Mouse (Mus musculus): ENCODE data around the gene Mybl2. TPM values are rescaled to one million over a fixed set of nuclear protein-coding genes. Genes with fewer than 3 reads are reported as not detected.
A peak's percentile ranks its signal among the peaks of the same experiment; 100 is the strongest.

Mybl2 gene
- total and polyA plus RNA-seq, 2 experiments, result 0.09 to 0.31 TPM

DNA sequence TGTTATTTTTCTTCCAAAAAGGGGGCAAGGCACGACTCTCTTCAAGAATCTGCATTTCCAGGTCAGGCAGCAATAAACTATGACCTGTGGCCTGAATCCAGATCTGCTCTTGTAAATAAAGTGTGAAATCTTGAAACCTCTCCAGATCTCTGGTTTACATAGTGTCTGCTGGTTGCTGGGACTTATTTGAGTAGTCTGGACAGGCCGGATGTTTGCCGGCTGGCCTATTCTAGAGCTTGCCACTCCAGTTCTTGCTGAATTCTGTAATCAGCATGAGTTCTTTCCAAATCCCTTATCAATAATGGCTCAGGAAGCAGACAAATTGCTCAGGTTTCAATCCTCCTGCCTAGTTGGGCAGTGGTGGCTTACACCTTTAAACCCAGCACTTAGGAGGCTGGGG lies 41.3 kb downstream of the Mybl2 start:
- peaks cover 12% of the 10 kb centered on the region for H3K4me1 ChIP-seq (ENCODE audit: control insufficient read depth, insufficient read depth, low read length)
- H3K36me3 ChIP-seq (ENCODE audit: control insufficient read depth, insufficient read depth, low read length), result no peaks in the 10 kb centered on the region
- DNase-seq (ENCODE audit: extremely low read depth, low read depth, low spot score), result peak; percentile 98
- H3K27ac ChIP-seq (replicated peaks; ENCODE audit: insufficient read depth, low read depth, low read length), result 0 out of 2 replicates have a peak overlapping the region, but pooled peaks have one; percentile 39
- no peaks in the 10 kb centered on the region for H3K27me3 ChIP-seq (ENCODE audit: control insufficient read depth, insufficient read depth, low read length)
- WGBS, result 16% methylated on average over 3 of the region's 3 CpGs
- H3K4me3 ChIP-seq (ENCODE audit: insufficient read depth, low read depth, low read length), result no peak overlapping the region
- H3K9ac ChIP-seq (ENCODE audit: low read depth, low read length), result no peak overlapping the region
- H3K79me2 ChIP-seq (ENCODE audit: control insufficient read depth, insufficient read depth, low read length), result no peaks in the 10 kb centered on the region
- no peak for TF ChIP-seq CTCF (IDR thresholded peaks at IDR 0.05; ENCODE audit: low read depth, low read length)
- TF ChIP-seq POLR2A (IDR thresholded peaks at IDR 0.05; ENCODE audit: extremely low read depth, insufficient read depth, low read length), result no peak

DNA sequence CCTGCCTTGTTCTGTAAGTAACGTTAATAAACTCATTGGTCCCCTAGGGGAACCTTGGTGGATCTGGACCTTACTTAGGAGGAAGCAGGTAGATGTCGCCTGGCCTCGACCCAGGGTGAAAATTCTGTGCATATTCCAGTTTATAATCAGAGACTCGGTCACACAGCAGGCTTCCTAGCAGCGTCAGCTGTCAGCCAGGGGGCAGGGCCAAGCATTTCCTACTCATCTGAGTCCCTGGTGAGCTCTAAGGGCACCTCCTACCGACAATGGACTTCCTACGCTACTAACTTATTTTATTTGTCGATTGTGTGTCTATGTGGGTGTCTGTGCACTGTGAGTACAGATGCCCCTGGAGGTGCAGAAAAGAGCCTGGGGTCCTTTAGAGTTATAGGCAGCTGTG lies 45.4 kb downstream of the Mybl2 start:
- Histone ChIP-seq H3K27me3 (ENCODE audit: control insufficient read depth, insufficient read depth, low read length) (no peaks in the 10 kb centered on the region), H3K36me3 (ENCODE audit: control insufficient read depth, insufficient read depth, low read length) (no peaks in the 10 kb centered on the region), H3K4me1 (ENCODE audit: control insufficient read depth, insufficient read depth, low read length) (peaks cover 17% of the 10 kb centered on the region), H3K79me2 (ENCODE audit: control insufficient read depth, insufficient read depth, low read length) (no peaks in the 10 kb centered on the region), H3K9ac (ENCODE audit: low read depth, low read length) (0 out of 2 replicates have a peak overlapping the region, but pooled peaks have one; percentile 12), H3K27ac (replicated peaks; ENCODE audit: insufficient read depth, low read depth, low read length) (peak overlapping the region; percentile 38), H3K4me3 (ENCODE audit: insufficient read depth, low read depth, low read length) (no peak overlapping the region)
- WGBS, result 19% methylated on average over 8 of the region's 8 CpGs
- TF ChIP-seq CTCF (IDR thresholded peaks at IDR 0.05; ENCODE audit: low read depth, low read length) (peak; percentile 11; the same call in 1 of the 2 replicates), POLR2A (IDR thresholded peaks at IDR 0.05; ENCODE audit: extremely low read depth, insufficient read depth, low read length) (no peak)
- no peak for DNase-seq (ENCODE audit: extremely low read depth, low read depth, low spot score)

DNA sequence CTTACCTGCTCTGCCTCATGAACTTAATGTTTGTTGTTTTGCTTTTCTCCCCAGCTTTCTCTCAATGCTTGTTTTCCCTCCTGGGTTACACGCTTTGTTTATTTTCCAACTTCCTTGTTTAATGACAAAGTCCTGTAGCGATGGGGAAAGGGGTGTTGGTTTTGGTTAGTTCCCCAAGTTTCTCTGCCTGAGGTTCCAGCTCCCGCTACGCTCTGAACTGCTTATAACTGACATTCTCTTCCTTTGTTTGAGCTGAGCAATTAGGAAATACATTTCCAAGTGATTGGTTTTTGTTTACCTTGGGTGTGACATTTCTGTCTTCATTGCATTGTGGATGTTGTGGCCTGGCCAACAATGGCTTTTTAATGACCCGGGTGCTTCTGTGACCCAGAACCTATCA lies 46.1 kb downstream of the Mybl2 start:
- Histone ChIP-seq H3K27ac (replicated peaks; ENCODE audit: insufficient read depth, low read depth, low read length) (peak overlapping the region; percentile 38), H3K79me2 (ENCODE audit: control insufficient read depth, insufficient read depth, low read length) (no peaks in the 10 kb centered on the region), H3K4me1 (ENCODE audit: control insufficient read depth, insufficient read depth, low read length) (peaks cover 15% of the 10 kb centered on the region), H3K27me3 (ENCODE audit: control insufficient read depth, insufficient read depth, low read length) (no peaks in the 10 kb centered on the region), H3K36me3 (ENCODE audit: control insufficient read depth, insufficient read depth, low read length) (no peaks in the 10 kb centered on the region), H3K4me3 (ENCODE audit: insufficient read depth, low read depth, low read length) (no peak overlapping the region), H3K9ac (ENCODE audit: low read depth, low read length) (0 out of 2 replicates have a peak overlapping the region, but pooled peaks have one; percentile 12)
- 13% methylated on average over 5 of the region's 5 CpGs for WGBS
- TF ChIP-seq POLR2A (IDR thresholded peaks at IDR 0.05; ENCODE audit: extremely low read depth, insufficient read depth, low read length), result no peak
- no peak for TF ChIP-seq CTCF (IDR thresholded peaks at IDR 0.05; ENCODE audit: low read depth, low read length)
- DNase-seq (ENCODE audit: extremely low read depth, low read depth, low spot score), result peak; percentile 90

DNA sequence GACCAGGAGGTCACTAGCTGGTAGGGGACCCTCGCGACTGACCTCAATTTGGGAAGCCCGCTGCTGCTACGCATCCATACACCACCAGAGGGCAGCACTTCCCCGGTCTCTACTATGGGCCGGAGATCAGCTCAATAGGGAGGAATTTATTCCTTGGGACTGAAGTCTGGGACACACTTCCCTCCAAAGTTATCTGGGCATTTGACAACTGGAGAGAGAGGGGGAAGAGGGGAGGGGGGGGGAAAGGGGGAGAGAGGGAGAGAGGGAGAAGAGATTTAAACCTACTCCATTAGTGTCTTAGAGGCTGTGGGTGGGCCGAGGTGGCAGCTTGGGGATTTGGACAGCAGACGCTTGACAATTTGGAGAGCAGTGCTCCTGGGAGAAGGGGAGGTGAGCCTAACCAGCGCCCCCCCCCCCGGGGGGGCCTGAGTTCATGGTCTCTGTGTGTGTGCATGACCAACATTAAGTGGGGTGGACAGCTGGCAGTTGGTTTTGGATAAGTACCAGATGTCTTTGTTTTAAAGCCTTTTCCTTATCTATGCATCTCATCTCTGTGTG lies 47.2 kb downstream of the Mybl2 start:
- Histone ChIP-seq H3K9ac (ENCODE audit: low read depth, low read length) (no peak overlapping the region), H3K4me3 (ENCODE audit: insufficient read depth, low read depth, low read length) (no peak overlapping the region), H3K27ac (replicated peaks; ENCODE audit: insufficient read depth, low read depth, low read length) (no peak overlapping the region), H3K36me3 (ENCODE audit: control insufficient read depth, insufficient read depth, low read length) (no peaks in the 10 kb centered on the region), H3K27me3 (ENCODE audit: control insufficient read depth, insufficient read depth, low read length) (no peaks in the 10 kb centered on the region), H3K4me1 (ENCODE audit: control insufficient read depth, insufficient read depth, low read length) (peaks cover 15% of the 10 kb centered on the region), H3K79me2 (ENCODE audit: control insufficient read depth, insufficient read depth, low read length) (no peaks in the 10 kb centered on the region)
- no peak for DNase-seq (ENCODE audit: extremely low read depth, low read depth, low spot score)
- TF ChIP-seq CTCF (IDR thresholded peaks at IDR 0.05; ENCODE audit: low read depth, low read length), result peak; percentile 88
- no peak for TF ChIP-seq POLR2A (IDR thresholded peaks at IDR 0.05; ENCODE audit: extremely low read depth, insufficient read depth, low read length)
- WGBS, result 15% methylated on average over 10 of the region's 10 CpGs

DNA sequence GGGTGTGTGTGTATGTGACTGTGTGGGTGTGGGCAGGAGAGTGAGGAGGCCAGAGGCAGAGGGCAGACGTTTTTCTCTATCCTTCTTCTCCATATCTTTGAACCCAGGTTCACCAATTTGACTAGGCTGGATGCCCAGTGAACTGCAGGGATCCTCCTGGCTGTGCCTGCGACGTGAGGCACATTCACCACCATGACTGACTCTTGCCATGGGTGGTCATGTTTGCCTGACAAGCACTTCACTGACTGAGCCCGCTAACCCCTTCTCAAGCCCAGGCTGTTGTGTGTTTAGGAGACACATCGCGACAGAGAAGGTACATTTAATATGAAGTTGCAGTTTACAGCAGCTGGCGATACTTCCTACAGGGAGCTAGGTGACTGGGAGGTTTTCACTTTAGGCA lies 47.7 kb downstream of the Mybl2 start:
- no peak for TF ChIP-seq CTCF (IDR thresholded peaks at IDR 0.05; ENCODE audit: low read depth, low read length)
- TF ChIP-seq POLR2A (IDR thresholded peaks at IDR 0.05; ENCODE audit: extremely low read depth, insufficient read depth, low read length), result no peak
- peaks cover 15% of the 10 kb centered on the region for H3K4me1 ChIP-seq (ENCODE audit: control insufficient read depth, insufficient read depth, low read length)
- no peaks in the 10 kb centered on the region for H3K79me2 ChIP-seq (ENCODE audit: control insufficient read depth, insufficient read depth, low read length)
- 46% methylated on average over 7 of the region's 7 CpGs for WGBS
- H3K27me3 ChIP-seq (ENCODE audit: control insufficient read depth, insufficient read depth, low read length), result no peaks in the 10 kb centered on the region
- H3K9ac ChIP-seq (ENCODE audit: low read depth, low read length), result no peak overlapping the region
- no peak overlapping the region for H3K27ac ChIP-seq (replicated peaks; ENCODE audit: insufficient read depth, low read depth, low read length)
- H3K36me3 ChIP-seq (ENCODE audit: control insufficient read depth, insufficient read depth, low read length), result no peaks in the 10 kb centered on the region
- no peak overlapping the region for H3K4me3 ChIP-seq (ENCODE audit: insufficient read depth, low read depth, low read length)
- DNase-seq (ENCODE audit: extremely low read depth, low read depth, low spot score), result peak; percentile 25

DNA sequence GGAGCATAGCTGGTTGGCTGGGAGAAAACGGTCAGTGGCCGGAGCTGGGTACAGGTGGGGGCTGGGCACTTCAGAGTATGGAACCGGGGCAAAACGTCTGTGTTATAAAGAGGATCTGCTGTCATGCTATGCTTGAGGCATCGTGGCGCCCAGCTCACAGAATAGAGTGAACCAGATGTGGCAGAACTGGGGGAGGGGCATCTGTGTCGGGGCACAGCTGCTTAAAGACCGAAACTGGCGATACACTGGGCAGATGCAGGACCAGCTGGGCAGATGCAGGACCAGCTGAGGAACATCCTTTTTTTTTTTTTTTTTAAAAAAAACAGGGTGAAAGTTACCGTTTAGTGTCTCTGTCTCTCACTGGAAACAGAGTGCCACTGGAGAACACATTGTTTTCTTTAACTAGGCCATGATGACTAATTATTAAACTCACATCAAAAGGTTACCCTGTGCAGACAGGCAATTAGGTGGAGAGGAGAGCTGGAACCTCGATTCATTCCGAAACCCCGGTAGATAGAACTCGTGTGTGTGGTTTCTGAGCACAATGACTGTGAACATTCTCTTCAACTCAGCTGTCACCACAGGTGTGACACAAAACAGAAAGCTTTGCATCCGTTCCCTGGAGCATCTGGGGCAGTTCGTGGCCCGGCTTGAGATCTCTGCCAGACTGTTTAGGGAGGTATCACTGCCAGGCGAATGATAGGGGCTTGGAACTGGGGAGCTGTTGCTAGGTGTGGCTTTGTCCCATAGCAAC lies 48.6 kb downstream of the Mybl2 start:
- H3K27me3 ChIP-seq (ENCODE audit: control insufficient read depth, insufficient read depth, low read length), result no peaks in the 10 kb centered on the region
- peaks cover 15% of the 10 kb centered on the region for H3K4me1 ChIP-seq (ENCODE audit: control insufficient read depth, insufficient read depth, low read length)
- no peak for TF ChIP-seq POLR2A (IDR thresholded peaks at IDR 0.05; ENCODE audit: extremely low read depth, insufficient read depth, low read length)
- TF ChIP-seq CTCF (IDR thresholded peaks at IDR 0.05; ENCODE audit: low read depth, low read length), result no peak
- DNase-seq (ENCODE audit: extremely low read depth, low read depth, low spot score), result peak; percentile 52
- H3K27ac ChIP-seq (replicated peaks; ENCODE audit: insufficient read depth, low read depth, low read length), result no peak overlapping the region
- no peaks in the 10 kb centered on the region for H3K36me3 ChIP-seq (ENCODE audit: control insufficient read depth, insufficient read depth, low read length)
- no peaks in the 10 kb centered on the region for H3K79me2 ChIP-seq (ENCODE audit: control insufficient read depth, insufficient read depth, low read length)
- WGBS, result 45% methylated on average over 18 of the region's 18 CpGs
- H3K9ac ChIP-seq (ENCODE audit: low read depth, low read length), result no peak overlapping the region
- no peak overlapping the region for H3K4me3 ChIP-seq (ENCODE audit: insufficient read depth, low read depth, low read length)

Measured in liver, adult 2 months (tissue).